Mouse (Mus musculus) CD4-positive, CD25-positive, alpha-beta regulatory T cell, adult 4 months (primary cell): Measurements from ENCODE around the gene Cttnbp2nl. TPM values are rescaled to one million over a fixed set of nuclear protein-coding genes. Genes with fewer than 3 reads are reported as not detected.

Experiments
- ATAC-seq: one replicate; pipeline ENCODE4 v1.8.0; 2017
- polyA plus RNA-seq, 2 experiments: library from polyadenylated mRNA; unstranded; fragments of 100-300 nt; shearing (Covaris generic); gene quantifications; one replicate each; pipeline ENCODE4 v1.2.1; 2017

Cttnbp2nl gene
- polyA plus RNA-seq, 2 experiments from 2014 or later, result 0.15 TPM; not detected in 1

GRCm38 (mm10) chr3:105058627-105059513, 5.9 kb upstream of the Cttnbp2nl start:
- peak; percentile 60 for ATAC-seq

GRCm38 (mm10) chr3:105055666-105056065, 2.7 kb upstream of the Cttnbp2nl start:
- no peak for ATAC-seq

GRCm38 (mm10) chr3:105054952-105055351, 2.0 kb upstream of the Cttnbp2nl start:
- no peak for ATAC-seq

- ATAC-seq, result no peak
These were observed 704 bp upstream of the Cttnbp2nl start for GRCm38 (mm10) chr3:105053698-105054001.

- peak; percentile 27 for ATAC-seq
These were observed 592 bp downstream of the Cttnbp2nl start for GRCm38 (mm10) chr3:105052171-105052936.

- ATAC-seq, result no peak
These were observed 1.8 kb downstream of the Cttnbp2nl start for GRCm38 (mm10) chr3:105051103-105051502.

- no peak for ATAC-seq
These were observed 3.1 kb downstream of the Cttnbp2nl start for GRCm38 (mm10) chr3:105049848-105050247.

GRCm38 (mm10) chr3:105047616-105048015, 5.3 kb downstream of the Cttnbp2nl start:
- no peak for ATAC-seq

- no peak for ATAC-seq
These were observed 6.1 kb downstream of the Cttnbp2nl start for GRCm38 (mm10) chr3:105046870-105047269.

GRCm38 (mm10) chr3:105043746-105044145, 9.2 kb downstream of the Cttnbp2nl start:
- ATAC-seq, result no peak

GRCm38 (mm10) chr3:105040983-105041625, 11.8 kb downstream of the Cttnbp2nl start:
- no peak for ATAC-seq

- ATAC-seq, result no peak
These were observed 12.9 kb downstream of the Cttnbp2nl start for GRCm38 (mm10) chr3:105040002-105040401.

GRCm38 (mm10) chr3:105037240-105037770, 15.6 kb downstream of the Cttnbp2nl start:
- no peak for ATAC-seq

- no peak for ATAC-seq
These were observed 16.6 kb downstream of the Cttnbp2nl start for GRCm38 (mm10) chr3:105036281-105036847.

GRCm38 (mm10) chr3:105023371-105024005, 29.5 kb downstream of the Cttnbp2nl start:
- no peak for ATAC-seq

GRCm38 (mm10) chr3:105019826-105020692, 32.9 kb downstream of the Cttnbp2nl start:
- ATAC-seq, result no peak

GRCm38 (mm10) chr3:105018783-105019105, 34.2 kb downstream of the Cttnbp2nl start:
- no peak for ATAC-seq

GRCm38 (mm10) chr3:105018085-105018782, 34.7 kb downstream of the Cttnbp2nl start:
- ATAC-seq, result no peak

- ATAC-seq, result no peak
These were observed 35.6 kb downstream of the Cttnbp2nl start for GRCm38 (mm10) chr3:105017314-105017713.

- no peak for ATAC-seq
These were observed 36.7 kb downstream of the Cttnbp2nl start for GRCm38 (mm10) chr3:105016204-105016603.

GRCm38 (mm10) chr3:105014908-105015307, 38.0 kb downstream of the Cttnbp2nl start:
- no peak for ATAC-seq
